Mouse (Mus musculus) megakaryocyte, embryonic 14.5 days (primary cell): ENCODE measurements around the gene Rap2b.

Source experiments
- FLI1 ChIP-seq: IDR thresholded peaks from 2 replicates; pipeline ENCODE4 v1.6.1; 2012; ENCODE audit warnings: low read length, inconsistent platforms, mixed read lengths
- GATA1 ChIP-seq: IDR thresholded peaks from 3 replicates; pipeline ENCODE4 v1.6.1; 2012; ENCODE audit warnings: mixed read lengths, low read length, inconsistent platforms, borderline replicate concordance

DNA sequence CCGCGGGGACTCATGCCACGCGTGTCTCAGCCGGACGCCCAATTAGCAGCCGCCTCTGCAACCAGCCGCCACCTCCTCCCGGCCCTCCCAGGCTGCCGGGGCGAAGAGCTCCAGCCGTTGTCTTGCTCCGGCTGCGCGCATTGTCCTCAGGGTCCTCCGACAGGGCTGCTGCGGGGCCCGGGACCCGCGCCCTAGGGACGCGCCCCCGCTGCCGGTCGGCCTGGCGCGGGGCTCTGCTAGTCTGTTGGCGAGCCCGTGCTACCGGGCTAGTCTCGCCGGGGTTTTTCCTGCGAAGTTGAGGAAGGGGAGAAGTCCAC lies 3.2 kb downstream of the Rap2b start:
- TF ChIP-seq GATA1 (no peak), FLI1 (no peak)
